Mouse (Mus musculus): Measurements from ENCODE around the gene Aspdh. TPM values are rescaled to one million over a fixed set of nuclear protein-coding genes. Genes with fewer than 3 reads are reported as not detected.

The Aspdh gene
- polyA plus RNA-seq (2014; fragmentation: Nextera tagmentation; extraction: Ambion mirVana): 0.28 TPM in 1 of 2 replicates, not detected in the other

DNA sequence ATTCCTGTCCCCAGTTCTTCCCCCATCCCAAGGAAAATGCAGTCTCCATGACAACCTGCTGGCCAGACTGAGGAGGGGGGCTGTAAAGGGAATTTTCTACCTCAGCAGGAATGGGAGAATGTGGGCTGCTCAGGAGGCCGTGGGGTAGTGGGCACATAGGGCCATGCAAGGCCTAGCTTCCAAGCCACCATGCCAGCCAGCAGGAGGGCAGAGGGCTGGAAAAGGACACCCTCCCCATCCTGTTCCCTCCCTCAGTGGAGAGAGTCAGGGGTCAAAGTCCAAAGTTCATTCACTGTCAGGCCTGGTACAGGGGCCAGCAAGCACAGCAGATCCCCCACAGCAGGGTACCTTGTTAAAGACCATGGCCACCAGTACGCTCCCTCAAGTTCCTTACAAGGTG lies at the start of gene Aspdh:
Aspdh (plus strand) TSS at position 281 of the 400 bp plus-strand sequence.
- ATAC-seq (ENCODE audit: insufficient read depth): no peak
- Histone ChIP-seq H3K9me3 (ENCODE audit: low read depth, low read length) (no peaks in the 10 kb centered on the region), H3K4me1 (ENCODE audit: insufficient read depth) (peaks cover 10% of the 10 kb centered on the region; the same call in 1 of the 2 replicates), H3K27me3 (ENCODE audit: insufficient read depth, low read length) (peaks cover 45% of the 10 kb centered on the region), H3K9ac (no peak within 1 kb of the TSS), H3K4me2 (no peak within 1 kb of the TSS), H3K4me3 (ENCODE audit: low read depth, low read length) (no peak within 1 kb of the TSS), H3K27ac (ENCODE audit: low read depth) (no peak within 1 kb of the TSS), H3K36me3 (ENCODE audit: insufficient read depth) (no peaks in the 10 kb centered on the region)
- TF ChIP-seq CTCF (IDR thresholded peaks at IDR 0.05; ENCODE audit: low read depth): no peak
- 79% methylated on average over 2 of the region's 2 CpGs for WGBS
- DNase-seq: no peak

DNA sequence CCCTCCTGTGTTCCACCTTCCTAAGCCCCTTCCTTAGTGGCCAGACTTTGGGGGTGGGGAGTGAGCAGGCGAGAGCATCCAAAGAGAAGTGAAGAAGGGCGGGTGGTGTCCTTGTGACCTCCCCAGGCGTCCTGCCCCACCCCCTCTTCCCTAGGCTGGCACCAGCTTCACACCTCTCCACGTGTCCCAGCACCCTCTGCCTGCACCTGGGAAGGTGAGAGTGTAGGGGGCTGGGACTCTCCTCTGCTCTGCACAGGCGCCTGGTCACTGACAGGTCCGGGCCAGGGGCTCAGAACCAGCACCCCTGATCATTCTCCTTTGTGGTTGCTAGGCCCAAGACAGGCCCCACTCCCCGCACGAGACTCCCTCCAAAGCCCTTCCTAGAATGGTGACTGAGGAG lies 37.5 kb upstream of the Aspdh start:
- peak overlapping the region; percentile 76 for H3K4me2 ChIP-seq
- H3K27ac ChIP-seq (ENCODE audit: low read depth): no peak overlapping the region
- no peaks in the 10 kb centered on the region for H3K36me3 ChIP-seq (ENCODE audit: insufficient read depth)
- no peak for TF ChIP-seq CTCF (IDR thresholded peaks at IDR 0.05; ENCODE audit: low read depth)
- H3K9ac ChIP-seq: no peak overlapping the region
- WGBS: 7% methylated on average over 8 of the region's 8 CpGs
- DNase-seq: no peak
- peaks cover 51% of the 10 kb centered on the region for H3K27me3 ChIP-seq (ENCODE audit: insufficient read depth, low read length)
- no peaks in the 10 kb centered on the region for H3K9me3 ChIP-seq (ENCODE audit: low read depth, low read length)
- H3K4me3 ChIP-seq (ENCODE audit: low read depth, low read length): peak overlapping the region; percentile 45; the same call in 1 of the 2 replicates
- no peaks in the 10 kb centered on the region for H3K4me1 ChIP-seq (ENCODE audit: insufficient read depth)
- ATAC-seq (ENCODE audit: insufficient read depth): no peak

DNA sequence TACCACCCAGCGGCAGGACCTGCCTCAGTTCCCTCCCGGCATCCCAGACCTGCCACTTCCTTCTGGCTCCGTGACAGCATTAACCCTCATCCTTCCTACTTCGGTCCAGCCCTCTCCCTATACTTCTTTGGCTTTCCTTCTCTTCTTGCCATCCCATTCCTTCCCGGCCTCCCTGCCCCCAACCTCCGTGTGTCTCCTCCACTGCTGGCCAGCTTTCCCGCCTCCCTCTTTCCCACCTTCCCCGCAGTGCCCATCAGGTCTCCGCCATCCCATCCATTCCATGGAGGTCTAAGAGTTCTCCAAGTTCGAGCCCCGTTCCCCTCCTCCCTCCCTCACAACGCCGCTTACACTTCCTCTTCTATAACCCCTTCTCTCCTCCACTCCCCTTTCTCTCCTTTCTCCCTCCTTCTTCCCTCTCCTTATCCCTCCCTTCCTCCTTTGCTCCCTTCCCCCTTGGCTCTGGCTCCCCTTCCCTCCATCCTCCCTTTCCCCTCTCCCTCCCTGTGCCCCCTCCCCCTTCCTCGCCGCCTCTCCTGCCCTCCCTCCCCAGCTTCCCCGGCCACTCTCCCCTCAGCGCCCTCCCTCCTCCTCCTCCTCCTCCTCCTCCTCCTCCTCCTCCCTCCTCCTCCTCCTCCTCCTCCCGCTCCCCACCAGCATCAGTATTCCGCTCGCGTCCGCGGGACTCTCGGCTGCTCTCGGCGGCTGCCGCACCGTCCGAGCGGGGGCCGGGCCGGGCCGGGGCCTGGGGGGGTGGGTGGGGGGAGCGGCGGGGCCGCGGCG lies 36.8 kb upstream of the Aspdh start:
- Histone ChIP-seq H3K27ac (ENCODE audit: low read depth) (no peak overlapping the region), H3K9ac (peak overlapping the region; percentile 47; the same call in 1 of the 2 replicates), H3K4me1 (ENCODE audit: insufficient read depth) (no peaks in the 10 kb centered on the region), H3K36me3 (ENCODE audit: insufficient read depth) (no peaks in the 10 kb centered on the region), H3K27me3 (ENCODE audit: insufficient read depth, low read length) (peaks cover 51% of the 10 kb centered on the region), H3K4me3 (ENCODE audit: low read depth, low read length) (peak overlapping the region; percentile 45), H3K9me3 (ENCODE audit: low read depth, low read length) (no peaks in the 10 kb centered on the region), H3K4me2 (peak overlapping the region; percentile 76)
- peak; percentile 8 for DNase-seq
- 4% methylated on average over 29 of the region's 38 CpGs for WGBS
- no peak for TF ChIP-seq CTCF (IDR thresholded peaks at IDR 0.05; ENCODE audit: low read depth)
- ATAC-seq (ENCODE audit: insufficient read depth): peak; percentile 39; the same call in 1 of the 2 replicates

DNA sequence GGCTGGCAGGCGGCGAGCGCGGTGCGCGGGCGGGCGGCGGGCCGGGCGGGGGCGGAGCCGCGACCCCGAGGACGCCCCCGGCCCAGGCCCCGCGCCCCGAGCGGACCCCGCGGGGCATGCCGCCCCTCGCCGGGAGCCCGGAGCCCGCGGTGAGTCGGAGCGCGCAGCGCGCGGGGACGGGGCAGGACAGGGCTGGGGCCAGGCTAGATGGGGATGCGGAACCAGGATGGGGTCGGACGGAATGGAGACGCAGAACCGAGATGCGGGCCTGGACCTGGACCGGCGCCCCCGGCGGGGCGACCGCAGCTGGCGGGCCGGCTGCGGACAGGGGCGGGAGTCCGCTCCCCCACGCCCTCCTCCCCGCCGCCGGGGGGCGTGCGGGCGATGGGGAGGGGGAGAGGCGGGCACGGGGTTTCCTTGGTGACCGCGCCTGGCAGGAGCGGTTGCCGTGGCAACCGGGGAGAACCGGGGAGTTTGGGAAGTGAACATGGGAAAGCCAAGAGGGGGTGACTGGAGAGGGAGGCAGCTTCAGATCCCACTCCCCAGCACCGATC lies 36.1 kb upstream of the Aspdh start, which contains the start of gene Lrrc4b:
Lrrc4b (plus strand) TSS at position 51 of the 554 bp plus-strand sequence.
- no peak for TF ChIP-seq CTCF (IDR thresholded peaks at IDR 0.05; ENCODE audit: low read depth)

DNA sequence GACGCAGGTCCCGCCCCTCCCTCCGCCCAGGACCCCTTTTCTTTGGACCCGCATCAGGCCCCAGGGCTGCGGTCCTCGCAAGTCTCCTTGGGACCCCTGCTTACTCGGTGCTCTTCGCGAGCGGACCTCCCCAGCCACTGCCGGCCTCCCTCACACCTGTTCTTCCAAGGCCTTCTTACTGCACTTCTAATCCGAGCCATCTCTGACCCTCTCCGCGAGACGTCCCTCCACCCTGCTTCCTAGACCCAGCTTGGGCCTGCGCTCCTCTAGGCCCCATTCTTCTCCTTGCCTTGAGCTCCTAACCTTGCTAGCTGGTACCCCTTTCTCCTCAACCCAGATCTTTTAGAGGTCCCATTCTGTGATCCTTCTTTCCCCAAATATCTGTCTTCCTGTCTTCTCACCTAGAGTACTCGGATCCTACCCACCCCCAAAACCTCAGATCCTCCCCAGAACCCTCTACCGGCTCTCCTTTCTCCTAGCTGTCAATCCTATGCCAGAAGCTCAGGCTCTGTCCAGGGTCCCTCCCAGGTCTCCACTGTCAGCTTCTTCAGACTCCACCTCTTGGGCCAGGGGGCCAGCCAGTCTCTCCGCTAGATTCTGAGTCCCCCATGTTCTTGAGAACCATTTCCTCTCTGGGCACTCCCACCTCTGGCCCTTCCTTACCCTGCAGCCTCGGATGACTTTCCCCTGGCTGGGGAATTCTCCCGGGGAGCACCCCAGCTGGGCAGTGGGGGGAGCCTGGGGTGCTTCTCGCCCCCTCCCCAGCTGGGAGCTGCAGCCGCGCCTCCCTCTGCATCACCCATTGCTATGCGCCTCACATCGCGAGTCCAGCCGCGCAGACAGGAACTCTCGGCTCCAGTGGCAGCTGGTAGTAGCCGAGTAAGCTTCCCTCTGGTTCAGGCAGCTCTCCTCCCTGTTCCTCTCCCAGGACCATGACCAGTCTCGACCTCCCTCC lies 35.4 kb upstream of the Aspdh start:
- TF ChIP-seq CTCF (IDR thresholded peaks at IDR 0.05; ENCODE audit: low read depth): no peak
- peak overlapping the region; percentile 47; the same call in 1 of the 2 replicates for H3K9ac ChIP-seq
- no peak for DNase-seq
- no peaks in the 10 kb centered on the region for H3K9me3 ChIP-seq (ENCODE audit: low read depth, low read length)
- peak overlapping the region; percentile 45 for H3K4me3 ChIP-seq (ENCODE audit: low read depth, low read length)
- no peak for ATAC-seq (ENCODE audit: insufficient read depth)
- H3K4me2 ChIP-seq: peak overlapping the region; percentile 76
- WGBS: 4% methylated on average over 32 of the region's 32 CpGs
- H3K36me3 ChIP-seq (ENCODE audit: insufficient read depth): no peaks in the 10 kb centered on the region
- H3K27me3 ChIP-seq (ENCODE audit: insufficient read depth, low read length): peaks cover 57% of the 10 kb centered on the region
- no peak overlapping the region for H3K27ac ChIP-seq (ENCODE audit: low read depth)
- no peaks in the 10 kb centered on the region for H3K4me1 ChIP-seq (ENCODE audit: insufficient read depth)

More for the DNA sequence above, 36.1 kb upstream of the Aspdh start, which contains the start of gene Lrrc4b:
- H3K4me3 ChIP-seq (ENCODE audit: low read depth, low read length): peak within 1 kb of the TSS; percentile 45
- no peaks in the 10 kb centered on the region for H3K4me1 ChIP-seq (ENCODE audit: insufficient read depth)
- DNase-seq (peak; percentile 47), ATAC-seq (ENCODE audit: insufficient read depth) (0 out of 2 replicates have a peak, but pooled peaks have one; percentile 23)
- peak within 1 kb of the TSS; percentile 76 for H3K4me2 ChIP-seq
- H3K27ac ChIP-seq (ENCODE audit: low read depth): no peak within 1 kb of the TSS
- H3K27me3 ChIP-seq (ENCODE audit: insufficient read depth, low read length): peaks cover 51% of the 10 kb centered on the region
- no peaks in the 10 kb centered on the region for H3K9me3 ChIP-seq (ENCODE audit: low read depth, low read length)
- H3K36me3 ChIP-seq (ENCODE audit: insufficient read depth): no peaks in the 10 kb centered on the region
- peak within 1 kb of the TSS; percentile 47; the same call in 1 of the 2 replicates for H3K9ac ChIP-seq
- under 1% methylated on average over 50 of the region's 69 CpGs for WGBS

DNA sequence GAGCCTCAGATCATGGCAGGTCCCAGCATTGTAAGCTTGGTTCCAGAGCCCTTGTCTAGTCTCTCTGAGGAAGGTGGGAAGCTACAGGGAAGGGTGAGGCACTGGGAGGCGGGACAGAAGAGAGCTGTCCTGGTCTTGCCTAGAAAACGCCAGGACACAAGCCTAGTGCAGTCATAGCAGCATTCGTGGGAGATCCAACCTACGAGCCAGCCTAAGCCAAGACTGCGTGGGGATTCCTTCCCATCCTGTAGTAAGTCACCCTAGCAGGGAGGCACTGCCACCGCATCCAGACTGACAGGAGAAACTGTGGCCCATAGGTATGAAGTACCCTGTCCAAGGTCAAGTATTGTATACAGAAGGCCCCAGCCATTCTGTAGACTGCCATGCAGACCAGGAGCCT lies 32.6 kb upstream of the Aspdh start:
- no peaks in the 10 kb centered on the region for H3K36me3 ChIP-seq (ENCODE audit: insufficient read depth)
- H3K27ac ChIP-seq (ENCODE audit: low read depth): no peak overlapping the region
- no peak overlapping the region for H3K9ac ChIP-seq
- H3K27me3 ChIP-seq (ENCODE audit: insufficient read depth, low read length): peaks cover 48% of the 10 kb centered on the region
- no peak overlapping the region for H3K4me3 ChIP-seq (ENCODE audit: low read depth, low read length)
- DNase-seq: no peak
- no peak for ATAC-seq (ENCODE audit: insufficient read depth)
- TF ChIP-seq CTCF (IDR thresholded peaks at IDR 0.05; ENCODE audit: low read depth): no peak
- 64% methylated on average over 6 of the region's 6 CpGs for WGBS
- no peak overlapping the region for H3K4me2 ChIP-seq
- no peaks in the 10 kb centered on the region for H3K4me1 ChIP-seq (ENCODE audit: insufficient read depth)
- no peaks in the 10 kb centered on the region for H3K9me3 ChIP-seq (ENCODE audit: low read depth, low read length)
